Mouse (Mus musculus) macrophage (primary cell): ENCODE measurements around the gene Srrm1. TPM values are rescaled to one million over a fixed set of nuclear protein-coding genes. Genes with fewer than 3 reads are reported as not detected.
A peak's percentile ranks its signal among the peaks of the same experiment; 100 is the strongest.
"Not testable (repeated sequence)": the region's sequence is repeated elsewhere in the genome, so short reads cannot be mapped to it uniquely, and the experiment has no call there.

Experiments used
- H3K27ac ChIP-seq: fragments of 350-480 bp; formaldehyde crosslinking; 2 replicates; pipeline ENCODE4 v1.9.0; 2021
- H3K36me3 ChIP-seq: fragments of 350-480 bp; formaldehyde crosslinking; 2 replicates; pipeline ENCODE4 v1.9.0; 2021; ENCODE audit errors: inconsistent target
- H3K4me3 ChIP-seq: fragments of 350-480 bp; formaldehyde crosslinking; 2 replicates; pipeline ENCODE4 v1.9.0; 2021; ENCODE audit errors: inconsistent target
- H3K79me2 ChIP-seq: fragments of 350-480 bp; formaldehyde crosslinking; 2 replicates; pipeline ENCODE4 v1.9.0; 2021; ENCODE audit errors: inconsistent target
- WGBS: methylation state at CpG from one replicate; pipeline ENCODE4 v1.1.7; 2026; ENCODE audit warnings: inconsistent platforms; ENCODE audit not compliant: missing documents; 5-methylcytosine and 5-hydroxymethylcytosine counted together
- polyA plus RNA-seq: library from polyadenylated mRNA; stranded (reverse); fragments of 250-400 nt; gene quantifications from 3 replicates; pipeline ENCODE4 v1.2.4, GENCODE M21; 2018; ENCODE audit warnings: inconsistent platforms

Srrm1 gene
- polyA plus RNA-seq, 1 experiment from 2014 or later: 270 TPM

DNA sequence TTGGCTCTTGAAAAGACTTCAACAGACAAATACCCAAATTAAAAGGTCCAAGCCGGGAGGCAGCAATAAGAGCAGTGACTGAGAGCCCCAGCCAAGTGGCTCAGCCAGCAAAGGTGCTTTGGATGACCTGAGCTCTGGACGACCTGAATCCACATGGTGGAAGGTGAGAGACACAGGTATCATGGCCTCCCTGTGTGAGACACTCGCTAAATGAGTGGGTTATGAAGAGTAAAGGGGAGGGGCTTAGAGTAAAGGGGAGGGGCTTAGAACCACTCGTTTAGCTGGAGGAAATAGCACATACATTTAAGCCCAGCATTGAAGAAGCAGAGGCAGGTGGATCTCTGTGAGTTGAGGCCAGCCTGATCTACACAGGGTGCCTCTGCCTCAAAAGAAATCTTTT is 69.7 kb downstream of the Srrm1 start:
- Histone ChIP-seq H3K4me3 (no peak overlapping the region), H3K79me2 (no peaks in the 10 kb centered on the region), H3K27ac (no peak overlapping the region), H3K36me3 (no peaks in the 10 kb centered on the region)
- WGBS: 78% methylated on average over 4 of the region's 4 CpGs

GRCm38 (mm10) chr4:135282651-135283290 is 70.3 kb downstream of the Srrm1 start:
- no peak overlapping the region for H3K27ac ChIP-seq
- H3K79me2 ChIP-seq: no peaks in the 10 kb centered on the region
- WGBS: 89% methylated on average over 11 of the region's 13 CpGs
- no peak overlapping the region for H3K4me3 ChIP-seq
- H3K36me3 ChIP-seq: no peaks in the 10 kb centered on the region

DNA sequence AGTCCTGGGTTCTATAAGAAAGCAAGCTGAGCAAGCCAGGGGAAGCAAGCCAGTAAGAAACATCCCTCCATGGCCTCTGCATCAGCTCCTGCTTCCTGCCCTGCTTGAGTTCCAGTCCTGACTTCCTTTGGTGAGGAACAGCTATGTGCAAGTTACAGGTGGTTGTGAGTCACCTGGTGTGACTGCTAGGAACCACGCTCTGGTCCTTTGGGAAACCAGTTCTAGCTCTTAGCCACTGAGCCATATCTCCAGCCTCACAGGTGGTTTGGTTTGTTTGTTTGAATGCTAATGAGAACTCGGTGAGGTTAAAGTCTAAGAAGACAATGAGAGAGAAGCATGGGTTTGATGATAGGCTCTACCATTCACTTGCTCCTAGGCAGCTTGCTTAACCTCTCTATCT is 73.1 kb downstream of the Srrm1 start:
- not testable (repeated sequence) for H3K79me2 ChIP-seq, H3K4me3 ChIP-seq, H3K27ac ChIP-seq, H3K36me3 ChIP-seq
- WGBS: 100% methylated on average over 2 of the region's 2 CpGs

- no peak overlapping the region for H3K4me3 ChIP-seq
- H3K79me2 ChIP-seq: peaks cover 3% of the 10 kb centered on the region
- no peaks in the 10 kb centered on the region for H3K36me3 ChIP-seq
- WGBS: 81% methylated on average over 4 of the region's 4 CpGs
- H3K27ac ChIP-seq: no peak overlapping the region
Measured at GRCm38 (mm10) chr4:135276681-135277379, 76.3 kb downstream of the Srrm1 start.

DNA sequence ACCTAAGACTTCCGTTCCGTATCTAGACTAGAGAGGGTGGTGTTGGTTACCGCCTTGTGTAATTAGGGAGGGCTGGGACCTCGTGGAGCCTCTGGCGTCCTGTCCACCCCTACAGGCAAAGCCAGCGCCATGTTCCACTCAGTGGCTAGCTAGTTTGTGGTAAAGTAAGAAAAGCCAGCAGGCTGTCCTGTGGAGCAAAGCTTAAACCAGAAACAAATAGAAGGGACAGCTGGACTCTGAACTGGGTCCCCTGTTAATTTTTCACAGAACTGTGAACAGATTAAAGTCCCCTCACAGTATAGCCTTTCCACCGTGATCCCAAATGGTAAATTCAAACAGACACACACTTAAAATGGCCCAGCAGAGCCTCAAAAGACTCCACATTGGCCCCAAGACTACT is 78.4 kb downstream of the Srrm1 start:
- H3K27ac ChIP-seq: no peak overlapping the region
- H3K79me2 ChIP-seq: peaks cover 23% of the 10 kb centered on the region
- WGBS: 91% methylated on average over 7 of the region's 7 CpGs
- no peak overlapping the region for H3K4me3 ChIP-seq
- no peaks in the 10 kb centered on the region for H3K36me3 ChIP-seq

DNA sequence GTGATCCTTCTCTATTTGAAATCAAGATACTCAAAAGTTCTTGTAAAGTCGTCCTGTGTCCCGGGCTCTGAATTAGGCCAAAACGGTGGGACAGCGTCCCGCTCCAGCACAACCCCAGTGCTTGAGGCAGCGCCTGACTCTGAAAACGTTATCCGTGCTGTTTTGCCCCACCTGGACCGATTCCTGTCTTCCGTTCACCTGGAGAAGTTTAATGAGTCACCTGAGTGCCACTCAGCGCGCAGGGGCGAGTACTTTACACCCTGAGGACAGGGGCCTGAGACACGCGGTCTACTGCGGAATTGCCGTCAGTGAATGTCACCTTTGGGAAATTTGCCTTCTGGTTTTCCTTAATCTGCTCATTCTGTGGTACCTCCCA is 79.8 kb downstream of the Srrm1 start:
- H3K79me2 ChIP-seq: peaks cover 38% of the 10 kb centered on the region
- 21% methylated on average over 17 of the region's 17 CpGs for WGBS
- H3K4me3 ChIP-seq: peak overlapping the region; percentile 24; the same call in 1 of the 2 replicates
- no peaks in the 10 kb centered on the region for H3K36me3 ChIP-seq
- H3K27ac ChIP-seq: peak overlapping the region; percentile 22; the same call in 1 of the 2 replicates

GRCm38 (mm10) chr4:135272640-135273306 is 80.3 kb downstream of the Srrm1 start, which contains the start of gene Clic4:
TSS of gene Clic4 (minus strand) at chr4:135272814.
- no peaks in the 10 kb centered on the region for H3K36me3 ChIP-seq
- peak within 1 kb of the TSS; percentile 92 for H3K4me3 ChIP-seq
- WGBS: under 1% methylated on average over 62 of the region's 64 CpGs
- H3K27ac ChIP-seq: peak within 1 kb of the TSS; percentile 84
- peaks cover 43% of the 10 kb centered on the region for H3K79me2 ChIP-seq

DNA sequence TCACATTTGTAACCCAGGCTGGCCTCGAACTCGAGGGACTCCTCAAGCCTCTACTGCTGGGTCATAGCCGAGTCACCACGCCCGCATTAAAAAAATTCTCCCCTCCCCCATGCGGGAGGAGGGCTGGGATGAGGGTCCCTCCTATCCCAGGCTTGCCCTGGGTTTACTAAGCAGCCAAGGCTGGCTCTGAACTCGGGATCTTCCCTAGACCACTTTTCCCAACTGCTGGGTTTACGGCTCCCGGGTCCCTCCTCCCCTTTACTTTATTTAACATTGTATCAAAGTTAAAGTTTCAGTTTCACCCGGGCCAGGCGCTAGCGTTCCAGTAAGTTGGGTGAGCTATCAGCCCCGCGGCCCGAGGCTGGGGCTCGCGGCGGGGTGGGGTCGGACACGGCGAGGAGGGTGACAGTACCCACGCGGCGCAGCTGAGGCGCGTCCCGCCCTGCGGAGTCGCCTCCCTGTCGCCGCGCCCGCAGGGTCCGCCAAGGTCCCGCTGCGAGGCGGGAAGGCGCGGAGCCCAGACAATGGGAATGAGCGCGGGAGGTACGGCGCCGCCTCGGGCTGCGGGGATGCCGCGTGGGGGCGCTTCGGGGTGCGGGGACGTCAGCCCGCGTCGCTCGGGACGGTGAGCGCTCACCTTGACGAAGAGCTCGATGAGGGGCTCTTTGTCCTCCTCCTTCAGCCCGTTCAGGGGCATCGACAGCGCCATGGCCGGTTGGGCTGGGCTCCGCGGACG is 81.1 kb downstream of the Srrm1 start:
- Histone ChIP-seq H3K4me3 (peak overlapping the region; percentile 92), H3K36me3 (no peaks in the 10 kb centered on the region), H3K79me2 (peaks cover 50% of the 10 kb centered on the region), H3K27ac (peak overlapping the region; percentile 84)
- under 1% methylated on average over 66 of the region's 67 CpGs for WGBS

DNA sequence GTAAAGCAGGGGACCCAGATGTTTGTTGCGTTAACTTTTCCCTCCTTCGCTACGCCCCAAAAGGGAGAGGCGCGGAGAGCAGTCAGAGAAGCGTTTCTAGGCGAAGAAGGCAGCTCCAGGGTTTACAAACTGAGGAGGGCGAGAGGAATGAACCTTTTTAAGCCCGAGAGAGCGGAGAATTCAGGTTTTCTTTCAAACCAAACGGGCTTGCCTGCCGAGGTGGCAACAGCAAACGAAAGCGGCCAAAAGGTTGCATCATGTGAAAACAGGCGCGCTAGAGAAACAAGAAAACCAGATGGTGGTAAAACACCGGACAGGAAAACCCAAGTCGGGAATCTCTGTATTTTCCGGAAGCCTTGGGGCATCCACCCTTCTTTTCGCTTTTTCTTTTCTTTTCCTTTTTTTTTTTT is 81.7 kb downstream of the Srrm1 start:
- Histone ChIP-seq H3K27ac (peak overlapping the region; percentile 84), H3K4me3 (peak overlapping the region; percentile 92), H3K79me2 (peaks cover 57% of the 10 kb centered on the region), H3K36me3 (no peaks in the 10 kb centered on the region)
- under 1% methylated on average over 19 of the region's 20 CpGs for WGBS

Other genes with a start within 250 kb of the Srrm1 start
- 0.75 to 1.8 TPM (median 1.3 TPM) in 3 replicates for gene Runx3, start 232.7 kb downstream of the Srrm1 start, polyA plus RNA-seq
- 149 to 188 TPM (median 173 TPM) in 3 replicates for gene Clic4, start 80.5 kb downstream of the Srrm1 start, polyA plus RNA-seq
- gene Ncmap, start 44.9 kb upstream of the Srrm1 start, polyA plus RNA-seq: not detected in 3 replicates
- gene Rcan3, start 80.5 kb upstream of the Srrm1 start, polyA plus RNA-seq: 11.8 to 22.3 TPM (median 17.3 TPM) in 3 replicates
- gene Stpg1, start 141.5 kb upstream of the Srrm1 start, polyA plus RNA-seq: 0.40 to 0.56 TPM in 2 of 3 replicates, not detected in the other
- gene Nipal3, start 141.7 kb upstream of the Srrm1 start, polyA plus RNA-seq: 10.9 to 33.9 TPM (median 26.1 TPM) in 3 replicates
- gene Grhl3, start 220.3 kb upstream of the Srrm1 start, polyA plus RNA-seq: not detected in 3 replicates